Mouse (Mus musculus): ENCODE measurements around the gene Gm9639.
"Not testable (repeated sequence)": the region's sequence is repeated elsewhere in the genome, so short reads cannot be mapped to it uniquely, and the experiment has no call there.

Gene Gm9639

DNA sequence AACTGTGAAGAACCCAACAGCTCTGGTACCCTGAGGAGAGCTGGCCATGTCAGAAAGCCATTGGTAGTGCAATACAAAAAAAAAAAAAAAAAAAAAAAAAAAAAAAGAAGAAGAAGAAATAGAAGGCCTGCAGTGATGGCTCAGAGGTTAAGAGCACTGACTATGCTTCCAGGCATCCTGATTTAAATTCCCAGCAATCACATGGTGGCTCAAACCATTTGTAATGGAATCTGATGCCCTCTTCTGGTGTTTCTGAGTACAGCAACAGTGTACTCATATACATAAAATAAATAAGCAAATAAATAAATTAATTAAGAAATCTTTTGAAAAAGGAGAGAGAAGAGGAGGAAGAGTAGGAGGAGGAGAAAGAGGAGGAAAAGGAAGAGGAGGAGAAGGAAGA lies 41.4 kb downstream of the Gm9639 start:
- no peak for DNase-seq (ENCODE audit: inconsistent ontology term)

DNA sequence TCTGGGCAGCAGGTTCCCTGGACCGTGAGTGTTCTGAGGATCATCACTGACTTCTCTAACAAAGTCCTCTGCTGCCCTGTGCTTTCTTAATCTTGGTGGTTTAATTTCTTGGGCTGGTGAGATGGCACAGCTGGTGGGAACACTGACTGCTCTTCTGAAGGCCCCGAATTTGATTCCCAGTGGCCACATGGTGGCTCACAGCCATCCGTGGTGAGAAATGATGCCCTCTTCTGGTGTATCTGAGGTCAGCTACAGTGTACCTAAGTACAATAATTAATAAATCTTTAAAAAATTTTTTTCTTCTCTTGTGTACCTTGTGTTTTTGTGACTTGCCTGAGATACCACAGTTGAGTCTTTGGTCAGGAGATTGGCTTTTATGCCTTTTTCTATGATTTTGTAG lies 42.6 kb downstream of the Gm9639 start:
- not testable (repeated sequence) for DNase-seq (ENCODE audit: inconsistent ontology term)

DNA sequence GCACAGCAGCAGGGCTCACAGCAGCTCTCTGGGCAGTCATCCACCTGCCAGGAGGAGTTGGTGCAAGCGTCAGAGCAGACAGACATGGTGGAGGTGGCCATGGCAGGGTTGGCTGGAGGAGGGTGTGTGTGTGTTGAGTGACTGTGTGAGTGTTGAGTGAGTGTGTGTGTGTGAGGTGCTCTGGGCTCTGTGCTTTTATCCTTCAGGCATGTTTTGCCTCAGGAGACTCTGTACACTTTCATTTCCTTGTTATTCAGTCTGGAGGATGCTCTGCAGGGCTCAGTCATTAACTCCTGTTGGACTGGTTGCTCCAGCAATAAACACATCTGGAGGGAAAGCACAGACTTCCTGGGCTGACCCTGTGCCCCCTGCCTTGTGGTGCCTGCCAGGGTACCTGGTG lies 43.6 kb downstream of the Gm9639 start, which contains the start of gene Gm9736:
Gene Gm9736 (minus strand): TSS at position 101 of the 400 bp plus-strand sequence.
- not testable (repeated sequence) for DNase-seq (ENCODE audit: inconsistent ontology term)

DNA sequence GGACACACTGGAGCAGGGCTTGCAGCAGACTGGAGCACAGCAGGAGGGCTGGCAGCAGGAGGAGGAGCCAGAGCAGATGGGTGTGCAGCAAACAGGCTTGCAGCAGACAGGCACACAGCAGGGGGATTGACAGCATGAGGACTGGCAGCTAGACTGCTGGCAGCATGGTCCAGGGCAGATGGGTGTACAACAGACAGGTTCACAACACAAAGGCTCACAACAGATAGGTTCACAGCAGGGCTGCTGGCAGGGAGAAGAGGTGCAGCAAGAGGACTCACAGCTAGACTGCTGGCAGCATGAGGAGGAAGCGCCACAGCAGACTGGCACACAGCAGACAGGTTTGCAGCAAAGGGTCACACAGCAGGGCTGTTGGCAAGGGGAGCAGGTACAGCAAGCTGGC lies 44.2 kb downstream of the Gm9639 start:
- not testable (repeated sequence) for DNase-seq (ENCODE audit: inconsistent ontology term)
